10 mouse cellular contexts compared by ENCODE assay signal in genomic region chr8:106507761-106508331, GRCm38 (mm10). TPM values are rescaled to one million over a fixed set of nuclear protein-coding genes. Genes with fewer than 3 reads are reported as not detected.
A peak's percentile ranks its signal among the peaks of the same experiment; 100 is the strongest.
DNase-seq lines count a peak whose midpoint lies in the region; ATAC-seq lines count a peak whose summit lies in the region.
"Had no signal": no experiment of that assay in that cellular context is flagged by ENCODE, and none has a peak within 500 bp of the region (broad histone marks: within the 10 kb centered on the region; RNA-seq: fewer than 3 reads in every experiment).

No protein-coding gene starts in this region.

- H3K4me1 ChIP-seq in forebrain, embryonic 14.5 days (ENCODE audit: control insufficient read depth, insufficient read depth, low read length), result peaks cover 24% of the 10 kb centered on the region

- peak overlapping the region; percentile 29 for H3K9ac ChIP-seq in forebrain, embryonic 14.5 days (ENCODE audit: low read length)

- WGBS in forebrain, embryonic 14.5 days, result under 1% methylated on average over 30 of the region's 30 CpGs

- peak; percentile 91 for DNase-seq in heart, adult 11 months
- no peak for DNase-seq in heart, adult 8-10 months (ENCODE audit: low spot score)
- peak; percentile 49 for DNase-seq in brain, adult 2 months (ENCODE audit: low read depth, low spot score)
- peak; percentile 82 for DNase-seq in forebrain, embryonic 14.5 days (ENCODE audit: low spot score)
- DNase-seq in kidney, postnatal 10 days, result peak; percentile 75
- peak; percentile 75 for DNase-seq in lung, postnatal 10 days
- DNase-seq in right cerebral cortex, postnatal 14 days, result peak; percentile 32
- DNase-seq in thymus, postnatal 0 days (ENCODE audit: low spot score), result no peak

- H3K9me3 ChIP-seq in forebrain, embryonic 14.5 days (replicated peaks; ENCODE audit: control insufficient read depth, low read length), result no peaks in the 10 kb centered on the region

- H3K27me3 ChIP-seq in forebrain, embryonic 14.5 days (replicated peaks; ENCODE audit: control insufficient read depth, insufficient read depth, low read length), result peaks cover 54% of the 10 kb centered on the region
- H3K27me3 ChIP-seq: CH12.LX had no signal

- ATAC-seq in forebrain, embryonic 14.5 days, result peak; percentile 82

- no peaks in the 10 kb centered on the region for H3K36me3 ChIP-seq in forebrain, embryonic 14.5 days (ENCODE audit: control insufficient read depth, insufficient read depth, low read length)

- peak overlapping the region; percentile 17 for H3K4me3 ChIP-seq in forebrain, embryonic 14.5 days (ENCODE audit: low read depth, low read length)

- no peak overlapping the region for H3K27ac ChIP-seq in forebrain, embryonic 14.5 days (ENCODE audit: low read depth, low read length)

- peak overlapping the region; percentile 62 for H3K4me2 ChIP-seq in forebrain, embryonic 14.5 days (ENCODE audit: low read length)

RNA-seq across cellular contexts. Expression of gene Cdh3, which starts 2.8 kb away (rescaled TPM):
- 1 to 10 TPM in 1 of 4 experiments, under 1 TPM in 3; 0.71 to 1.7 (median 0.87) TPM for total RNA-seq in heart, adult 8-10 months (2022)
- 0.67 and 1.1 TPM in 2 replicates for polyA plus RNA-seq in forebrain, embryonic 14.5 days (2014; fragmentation: Nextera tagmentation; extraction: Ambion mirVana)
- polyA plus RNA-seq in thymus, postnatal 0 days (2015; fragmentation: Nextera tagmentation; extraction: Ambion mirVana), result 7.7 and 8.6 TPM in 2 replicates
- total RNA-seq: CH12.LX had no signal

RNA-seq across cellular contexts. Expression of gene 6030452D12Rik, which starts 7.5 kb away (rescaled TPM):
- not detected for total RNA-seq in heart, adult 8-10 months (2022)
- polyA plus RNA-seq in forebrain, embryonic 14.5 days (2014; fragmentation: Nextera tagmentation; extraction: Ambion mirVana), result not detected in 2 replicates
- not detected in 2 replicates for polyA plus RNA-seq in thymus, postnatal 0 days (2015; fragmentation: Nextera tagmentation; extraction: Ambion mirVana)
- total RNA-seq: CH12.LX had no signal
- polyA plus RNA-seq: gonadal fat pad, adult 2 months had no signal

Comparison
In these comparisons a context has a peak if more than half of its experiments do, and no peak if none do; other contexts are left out.
1. DNase-seq: peak in heart, adult 11 months (single experiment), brain, adult 2 months (single experiment), forebrain, embryonic 14.5 days (single experiment), kidney, postnatal 10 days (single experiment), lung, postnatal 10 days (single experiment) and right cerebral cortex, postnatal 14 days (single experiment); none in heart, adult 8-10 months (single experiment) and thymus, postnatal 0 days (single experiment).